Mouse (Mus musculus): ENCODE results near the gene Nsdhl.
A peak's percentile ranks its signal among the peaks of the same experiment; 100 is the strongest.

Gene Nsdhl

DNA sequence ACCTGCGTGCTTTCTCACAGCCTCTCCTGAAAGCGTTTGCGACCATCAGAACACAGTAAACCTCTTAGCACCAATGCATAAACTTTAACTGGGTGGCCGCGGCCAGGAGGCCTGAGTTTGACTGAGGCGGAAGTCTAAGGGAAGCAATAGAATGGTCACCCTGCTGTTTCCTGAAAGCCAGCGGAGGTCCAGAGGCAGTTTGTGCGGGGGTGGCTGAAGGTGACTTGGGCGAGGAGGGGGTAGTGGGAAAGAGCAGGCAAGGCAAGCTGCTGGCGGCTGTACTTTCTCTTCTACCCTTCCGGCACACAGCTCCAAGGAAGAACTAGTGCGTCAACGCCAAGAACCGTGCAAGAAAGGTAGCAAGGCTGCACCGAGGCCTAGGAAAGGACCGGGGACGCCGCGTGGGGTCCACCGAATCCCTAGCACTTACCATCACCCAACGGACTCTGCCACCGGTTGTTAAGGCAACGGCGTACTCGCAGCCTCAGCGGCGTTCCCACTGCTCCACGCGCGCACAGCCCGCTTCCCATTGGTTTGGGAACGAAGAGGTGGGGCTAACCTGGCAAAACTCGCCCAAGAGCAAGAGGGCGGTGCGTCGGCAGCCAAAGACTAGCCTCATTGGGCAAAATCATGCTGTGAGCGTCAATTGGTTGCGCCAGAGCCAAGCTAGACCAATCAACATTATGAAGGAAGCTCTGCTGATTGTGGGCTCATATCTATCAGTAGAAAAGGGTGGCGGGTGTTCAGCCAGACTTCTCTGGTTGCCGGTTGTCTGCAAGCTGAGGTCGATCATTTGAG, at the start of gene Nsdhl, which contains the start of gene Cetn2:
Nsdhl (plus strand) TSS at position 674 of the 798 bp plus-strand sequence.
Cetn2 (minus strand) TSS at position 528 of the 798 bp plus-strand sequence.
- peak; percentile 83 for DNase-seq (ENCODE audit: low spot score)

DNA sequence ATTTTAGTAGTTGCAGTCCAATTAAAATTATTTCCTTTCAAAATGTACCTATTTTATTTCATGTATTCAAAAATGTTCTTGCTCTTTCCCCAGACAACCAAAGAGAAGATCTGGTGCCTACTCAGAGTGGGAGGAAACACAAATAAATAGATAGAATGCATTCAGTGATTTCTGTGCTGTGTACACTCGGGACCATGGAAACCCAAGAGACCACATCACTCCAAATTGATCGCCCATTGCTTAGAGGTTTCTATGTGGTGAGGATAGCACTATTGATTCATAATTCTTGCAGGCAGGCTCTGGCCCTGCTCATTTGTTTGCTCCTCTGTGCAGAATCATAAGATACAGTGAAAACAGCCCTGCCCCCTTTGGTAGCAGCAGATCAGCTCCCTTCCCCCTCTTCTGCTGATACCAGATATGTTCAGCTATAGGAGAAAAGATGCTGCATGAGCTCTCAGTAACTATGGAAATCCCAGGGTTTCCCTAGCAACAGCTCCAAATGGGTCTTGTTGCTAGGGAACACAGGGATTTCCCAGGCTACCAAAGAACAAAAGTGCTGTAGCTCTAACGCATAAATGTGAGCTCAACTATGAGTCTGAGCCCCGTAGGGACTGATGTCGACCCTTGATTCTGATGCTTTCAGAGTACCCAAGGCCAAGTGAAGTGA, 22.8 kb upstream of the Nsdhl start:
- DNase-seq (ENCODE audit: low spot score): no peak

DNA sequence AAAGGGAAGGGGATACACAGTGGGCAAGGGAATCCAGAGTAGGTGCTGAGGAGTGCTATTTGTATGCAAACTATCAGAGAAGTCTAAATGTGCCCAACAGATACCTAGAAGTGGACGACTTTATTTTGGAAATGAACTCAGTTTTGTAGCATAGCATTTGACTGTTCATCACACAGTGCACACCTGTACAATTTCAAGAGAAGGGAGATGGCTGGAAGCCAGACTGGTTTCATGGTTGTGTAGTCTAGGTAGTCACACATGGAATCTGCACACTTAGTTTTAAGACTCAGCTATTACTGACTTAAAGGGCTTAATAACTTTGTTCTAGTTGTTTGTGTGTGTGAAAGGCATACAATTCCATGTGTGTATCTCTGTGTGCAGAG, 22.3 kb upstream of the Nsdhl start:
- DNase-seq (ENCODE audit: low spot score): no peak

DNA sequence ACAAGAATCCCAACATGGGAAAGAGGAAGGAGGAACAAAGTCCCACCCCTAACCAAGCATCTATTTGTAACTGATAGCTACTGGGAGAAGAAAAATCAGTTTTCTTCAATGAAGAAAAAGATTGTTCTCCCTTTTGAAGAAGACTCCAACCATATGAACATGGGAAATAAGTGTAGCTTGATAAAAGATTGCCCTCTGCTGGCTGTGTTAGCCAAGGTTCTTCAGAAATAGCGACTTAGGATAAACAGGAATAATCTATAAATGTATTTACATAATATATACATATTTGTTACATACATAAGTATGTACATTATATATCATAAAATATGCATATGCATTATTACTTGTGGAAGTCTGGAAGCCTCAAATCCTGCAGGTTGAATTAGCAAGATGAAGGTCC, 15.8 kb upstream of the Nsdhl start:
- DNase-seq (ENCODE audit: low spot score): no peak

DNA sequence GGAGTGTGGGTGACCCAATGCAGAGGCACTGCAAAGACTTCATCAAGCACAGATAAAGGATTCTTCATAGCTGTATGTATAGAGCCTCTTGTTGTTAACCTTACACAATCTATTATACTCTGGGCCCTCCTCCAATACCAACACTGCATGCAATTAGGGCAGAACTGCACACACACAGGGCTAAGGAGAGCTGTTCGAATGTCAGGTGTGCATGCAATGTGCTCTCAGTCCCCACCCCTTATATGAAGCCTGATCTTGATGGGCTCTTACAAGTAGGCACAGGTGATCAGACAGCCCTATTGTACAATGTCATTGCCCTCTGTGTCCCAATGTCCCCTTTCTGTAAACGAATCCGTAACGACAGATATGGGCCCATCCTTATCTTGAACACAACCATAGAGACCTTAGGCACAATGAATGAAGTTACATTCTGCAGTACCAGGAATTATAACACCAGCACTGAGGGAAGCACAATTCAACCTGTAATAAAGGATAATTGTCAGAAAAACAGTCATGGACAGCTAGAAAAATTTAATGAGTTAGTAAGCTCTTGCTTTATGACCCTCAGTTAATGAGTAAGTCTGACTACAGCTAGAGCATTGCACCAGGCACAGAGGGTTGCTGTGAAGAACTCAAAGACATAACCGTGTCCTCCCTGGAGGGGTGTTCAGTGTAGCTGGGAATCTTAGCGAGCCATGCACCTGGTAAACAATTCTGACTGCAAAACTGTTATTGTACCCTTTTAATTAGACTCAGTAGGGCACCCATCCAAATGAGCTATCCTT, 10.5 kb upstream of the Nsdhl start:
- no peak for DNase-seq (ENCODE audit: low spot score)

DNA sequence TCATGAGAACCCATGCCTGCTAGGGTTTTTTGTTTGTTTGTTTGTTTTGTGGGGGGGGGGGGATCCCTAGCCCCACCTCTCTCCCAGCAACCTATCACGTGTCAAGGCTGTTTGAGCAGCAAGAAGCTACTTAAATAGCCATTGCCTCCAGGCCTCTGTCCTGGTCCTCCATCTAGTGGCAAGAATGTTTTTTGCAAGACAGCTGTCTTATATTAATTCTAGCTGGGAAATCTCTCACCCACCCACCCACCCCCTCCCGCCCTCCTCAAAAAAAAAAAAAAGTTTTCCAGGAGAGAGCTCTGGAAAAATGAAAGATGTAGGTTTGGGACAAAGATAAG, 10.0 kb upstream of the Nsdhl start:
- DNase-seq (ENCODE audit: low spot score): no peak

DNA sequence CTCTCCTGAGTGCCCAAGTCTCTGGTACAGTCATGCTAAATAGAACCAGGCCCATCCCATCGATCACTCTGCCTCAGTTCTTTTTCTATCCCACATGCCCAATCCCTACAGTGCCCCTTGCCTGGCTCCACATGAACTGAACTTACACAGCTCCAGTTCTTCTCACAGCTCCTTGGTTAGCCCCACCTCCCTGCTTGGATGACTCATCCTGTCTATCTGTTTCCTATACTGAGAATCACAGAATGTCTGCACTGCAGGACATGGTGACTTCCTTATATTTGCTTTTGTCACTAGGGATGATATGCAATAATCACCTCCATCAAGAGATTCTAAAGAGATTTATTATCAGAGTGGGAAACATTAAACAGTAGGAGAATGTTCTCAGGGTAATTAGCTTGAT, 6.7 kb upstream of the Nsdhl start:
- DNase-seq (ENCODE audit: low spot score): no peak

DNA sequence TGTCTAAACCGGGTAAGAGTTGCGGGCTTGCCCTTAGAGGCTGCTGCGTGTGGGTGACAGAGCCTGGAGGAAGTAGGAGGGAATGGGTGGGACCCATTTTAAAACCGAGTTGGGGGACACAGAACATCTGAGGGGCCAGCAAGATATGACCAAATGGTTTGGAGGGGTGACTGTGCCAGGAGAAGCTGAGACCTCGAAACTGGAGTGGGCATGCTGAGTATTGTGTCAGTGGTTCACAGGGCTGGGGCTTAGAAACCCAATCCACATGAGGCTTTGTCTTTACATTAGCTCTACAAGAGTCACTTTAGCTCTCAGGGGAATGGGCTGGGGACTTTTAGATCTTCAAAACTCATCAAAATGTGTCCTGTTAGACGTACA, 314 bp downstream of the Nsdhl start:
- no peak for DNase-seq (ENCODE audit: low spot score)

DNA sequence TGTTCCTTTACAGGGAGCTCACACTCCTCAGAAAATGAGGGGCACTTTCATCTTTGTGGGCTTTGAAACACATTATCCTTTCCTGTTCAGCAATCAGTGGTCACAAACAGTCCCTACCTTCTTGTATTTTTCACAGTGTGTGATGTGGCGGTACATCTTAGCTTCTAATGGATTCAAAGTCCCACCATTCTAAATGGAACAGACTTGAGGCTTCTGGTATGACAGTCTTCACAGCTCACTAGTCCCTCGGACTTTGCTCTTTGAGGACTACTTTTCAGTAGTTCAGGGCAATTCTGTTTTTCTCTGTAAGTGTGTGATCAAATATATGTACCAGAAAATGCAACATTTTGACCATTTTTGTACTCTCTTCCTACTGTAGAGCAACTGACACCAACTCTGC, 3.0 kb downstream of the Nsdhl start:
- no peak for DNase-seq (ENCODE audit: low spot score)

DNA sequence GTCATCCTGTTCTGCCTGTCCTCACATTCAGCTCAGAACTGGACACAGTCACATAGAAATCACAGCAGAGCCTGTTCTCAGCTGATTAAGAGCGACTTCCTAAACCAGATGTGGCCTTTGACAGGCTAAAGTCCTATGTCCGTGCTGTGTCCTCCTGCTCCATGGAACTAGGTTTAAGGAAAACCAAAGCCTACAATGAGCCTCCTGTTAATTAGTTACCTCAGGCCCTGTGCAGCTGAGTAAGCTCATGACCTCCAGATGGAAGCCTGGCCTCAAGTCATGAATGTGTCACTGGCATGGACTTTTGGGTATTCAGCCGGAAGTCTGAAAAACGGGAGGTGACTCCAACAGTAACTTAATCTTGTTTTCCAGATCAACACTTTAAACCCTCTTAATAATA, 35.1 kb downstream of the Nsdhl start:
- DNase-seq (ENCODE audit: low spot score): no peak

DNA sequence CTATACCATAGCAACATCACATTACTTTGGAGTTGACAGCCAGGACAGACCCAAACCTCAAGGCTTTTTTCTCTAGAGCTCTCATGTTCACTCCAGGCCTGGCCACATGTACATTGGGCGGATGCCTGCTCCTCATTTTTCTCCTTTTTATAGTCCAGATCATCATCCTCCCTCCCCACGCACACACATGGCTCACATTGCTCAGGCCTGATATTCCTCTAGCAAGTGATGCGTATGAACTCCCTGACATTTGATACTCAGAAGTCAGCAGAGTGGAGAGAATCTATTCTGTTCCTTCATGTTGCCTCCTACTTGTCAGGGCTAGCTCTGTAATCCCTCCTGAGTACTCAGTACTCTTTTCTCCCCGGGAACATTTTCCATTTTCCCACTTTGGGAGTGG, 38.1 kb downstream of the Nsdhl start:
- DNase-seq (ENCODE audit: low spot score): no peak

DNA sequence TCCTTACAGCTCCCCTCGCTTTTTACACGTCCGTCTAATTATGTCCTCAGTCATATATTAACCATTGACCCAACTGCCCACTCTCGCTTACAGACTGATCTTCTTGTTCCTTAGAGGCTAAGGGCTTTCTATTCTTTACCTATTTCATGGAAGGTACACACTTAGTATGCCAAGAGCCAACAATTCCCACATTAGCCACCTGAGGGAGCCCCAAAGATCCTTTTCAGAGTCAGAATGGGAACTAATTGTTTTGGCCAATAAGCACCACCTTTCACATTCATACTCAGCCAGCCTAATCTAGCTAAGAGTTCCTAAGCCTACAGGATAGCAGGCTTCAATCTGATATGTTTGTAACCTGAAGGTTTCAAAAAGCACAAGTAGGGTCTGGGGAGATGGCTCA, 42.1 kb downstream of the Nsdhl start:
- no peak for DNase-seq (ENCODE audit: low spot score)

DNA sequence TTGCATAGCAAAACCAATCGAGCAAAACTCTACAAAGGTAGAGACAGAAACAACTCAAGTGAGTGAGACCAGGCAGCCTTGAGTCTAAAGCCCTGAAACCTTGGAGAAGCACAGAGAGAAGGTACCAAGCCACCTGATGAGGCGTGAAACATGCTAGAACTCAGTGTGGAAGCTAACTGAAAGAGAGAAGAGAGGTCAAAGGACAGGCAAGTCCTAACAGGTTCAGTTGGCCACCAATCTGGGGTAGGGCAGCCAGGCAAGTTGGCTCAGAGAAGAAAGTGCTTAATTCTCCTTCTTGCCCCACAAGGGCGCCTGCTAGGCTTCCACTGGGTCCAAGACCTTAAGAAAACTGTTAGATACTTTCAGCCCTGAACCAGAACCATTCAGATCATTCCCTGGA, 43.2 kb downstream of the Nsdhl start:
- no peak for DNase-seq (ENCODE audit: low spot score)

DNA sequence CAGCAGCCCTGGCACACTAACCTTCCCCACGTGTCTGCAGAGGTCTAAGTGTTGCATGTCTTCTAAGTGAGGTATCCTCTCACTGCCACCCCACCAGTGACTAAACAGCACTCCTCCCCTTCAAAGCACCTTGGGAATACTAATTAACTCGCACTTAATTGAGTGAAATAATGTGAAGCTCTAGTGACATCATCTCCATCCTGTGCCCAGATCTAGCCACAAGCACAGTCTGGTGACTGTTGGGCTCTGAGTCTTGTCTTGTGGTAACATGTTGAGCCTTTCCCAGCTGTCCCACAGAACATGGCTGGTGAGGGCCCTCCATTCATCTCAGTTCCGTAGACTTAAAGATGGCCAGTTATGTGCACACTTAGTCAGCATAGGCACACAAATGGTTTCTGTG, 44.4 kb downstream of the Nsdhl start:
- no peak for DNase-seq (ENCODE audit: low spot score)

DNA sequence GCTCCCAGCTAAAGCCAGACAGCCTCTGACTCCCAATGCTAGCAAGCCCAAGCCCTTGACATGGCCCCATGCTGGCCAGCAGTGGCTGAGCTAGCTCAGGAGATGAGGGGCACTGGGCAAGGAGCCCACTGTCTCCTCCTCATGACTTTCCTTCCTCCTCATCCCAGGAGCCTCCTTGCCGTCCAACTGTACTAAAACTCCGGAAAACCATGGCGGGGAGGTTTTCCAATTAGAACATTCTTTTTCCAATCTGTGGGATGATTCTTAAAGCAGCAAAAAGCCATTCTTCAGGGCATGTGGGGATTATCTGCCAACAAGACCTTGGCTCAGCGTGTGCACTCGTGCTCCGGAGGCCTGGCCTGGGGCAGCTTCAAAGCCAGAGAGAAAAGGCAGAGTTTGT, 64.5 kb downstream of the Nsdhl start:
- no peak for DNase-seq (ENCODE audit: low spot score)

DNA sequence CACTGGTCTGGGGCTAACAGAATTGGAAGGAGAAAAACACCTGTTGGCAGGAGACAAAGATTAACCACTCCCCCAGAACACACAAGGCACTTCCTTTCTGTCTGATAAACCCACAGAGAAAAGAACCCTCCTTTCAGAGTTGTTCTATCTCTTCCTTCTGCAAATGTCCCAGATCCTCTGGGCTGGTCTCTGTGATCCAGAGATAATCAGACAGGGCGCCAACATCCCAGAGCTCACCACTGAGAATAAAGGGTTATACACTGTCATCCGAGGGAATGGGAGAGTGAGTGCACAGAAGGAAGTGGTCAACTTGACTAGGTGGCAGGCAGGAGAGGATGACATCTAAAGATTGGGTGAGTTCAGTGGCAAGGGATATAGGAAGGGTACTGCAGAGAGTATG, 67.2 kb downstream of the Nsdhl start:
- DNase-seq (ENCODE audit: low spot score): no peak

DNA sequence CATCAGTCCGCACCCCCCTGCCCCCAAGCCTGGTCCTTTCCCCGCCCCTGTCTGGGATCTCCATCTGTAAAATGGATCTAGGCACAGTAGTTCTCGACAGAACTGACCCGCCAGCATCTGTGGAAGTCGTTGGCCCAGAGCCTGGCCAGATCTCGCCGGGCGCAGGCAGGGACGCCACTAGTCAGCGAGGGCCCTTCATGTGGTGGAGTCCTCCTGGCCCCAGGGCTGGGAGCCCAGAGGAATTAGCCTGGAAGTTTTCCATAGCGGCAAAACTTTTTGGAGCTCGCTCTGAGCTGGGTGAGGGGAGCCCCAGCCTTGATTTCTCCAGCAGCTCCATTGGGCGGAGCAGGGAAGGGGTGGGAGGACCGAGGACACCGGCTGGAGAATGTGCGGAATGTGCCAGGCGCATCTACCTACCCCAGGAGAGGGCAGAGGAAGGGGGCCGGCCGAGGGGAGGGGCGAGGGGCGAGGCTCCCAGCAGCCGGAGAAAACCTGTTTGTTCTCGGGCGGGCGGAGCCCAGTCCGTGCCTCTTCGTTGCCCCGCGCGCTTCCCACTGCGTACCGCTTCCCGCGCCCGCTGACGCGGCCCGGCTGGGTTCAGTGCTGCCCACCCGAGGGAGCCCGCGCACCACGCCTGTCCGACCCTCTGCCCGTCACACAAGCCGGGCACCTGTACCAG, 68.6 kb downstream of the Nsdhl start, which contains the start of gene Zfp185:
Zfp185 (plus strand) TSS at position 499 of the 679 bp plus-strand sequence.
- peak; percentile 65 for DNase-seq (ENCODE audit: low spot score)

DNA sequence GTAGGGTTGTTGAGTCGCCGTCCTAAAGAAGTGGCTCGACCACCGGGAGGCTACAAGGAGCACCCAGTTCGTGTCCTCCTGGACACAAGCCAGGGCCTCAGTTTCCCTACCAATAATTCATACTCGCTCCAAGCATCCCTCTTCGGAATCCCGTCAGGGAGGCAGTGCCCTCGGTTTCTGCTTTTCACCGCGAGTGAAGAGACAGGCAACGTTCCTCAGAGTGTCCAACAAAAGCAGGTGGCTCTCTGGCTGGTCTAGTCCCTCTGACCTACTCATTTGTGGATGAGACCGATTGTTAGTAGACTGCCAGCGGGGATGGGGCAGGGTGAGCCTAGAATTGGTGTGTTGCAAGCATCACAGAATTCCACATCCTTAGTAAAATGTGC, 69.2 kb downstream of the Nsdhl start:
- DNase-seq (ENCODE audit: low spot score): no peak

DNA sequence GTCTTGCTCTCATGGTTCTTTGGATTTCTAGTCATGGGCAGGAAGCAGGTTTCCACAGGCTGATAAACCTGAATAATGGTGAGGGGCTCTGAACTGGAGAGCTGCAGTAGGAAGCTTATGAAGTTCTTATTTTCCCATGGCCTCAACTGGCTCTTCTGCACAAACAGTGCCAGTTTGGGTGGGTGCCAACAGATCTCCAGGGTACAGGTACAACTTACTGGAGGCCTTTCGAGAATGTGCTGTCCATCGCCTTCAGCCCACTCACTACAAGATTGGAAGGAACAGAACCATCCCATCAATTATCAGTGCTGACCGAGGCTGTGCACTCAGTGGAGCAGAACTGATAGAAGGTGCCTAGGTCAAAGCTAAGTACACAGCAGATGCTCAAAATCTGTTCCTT, 70.1 kb downstream of the Nsdhl start:
- DNase-seq (ENCODE audit: low spot score): no peak

DNA sequence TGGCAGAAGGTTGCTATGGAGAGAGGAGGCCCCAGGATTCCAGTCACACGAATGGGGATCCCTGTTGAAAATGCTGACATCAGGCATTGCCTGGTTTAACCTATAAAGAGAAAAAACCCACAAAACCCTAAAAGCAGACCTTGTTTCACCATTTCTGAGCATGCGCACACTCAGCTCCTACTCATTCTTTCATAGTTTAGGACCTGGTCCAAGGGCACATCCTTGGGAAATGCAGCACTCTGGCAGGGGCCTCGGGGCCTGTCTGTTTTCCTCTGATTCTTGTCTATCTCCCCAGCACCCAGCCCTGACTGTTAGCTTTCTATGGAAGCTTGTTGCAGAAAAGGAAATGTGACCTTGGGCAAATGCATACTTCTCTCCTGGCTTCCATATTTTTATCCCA, 72.2 kb downstream of the Nsdhl start:
- no peak for DNase-seq (ENCODE audit: low spot score)

DNA sequence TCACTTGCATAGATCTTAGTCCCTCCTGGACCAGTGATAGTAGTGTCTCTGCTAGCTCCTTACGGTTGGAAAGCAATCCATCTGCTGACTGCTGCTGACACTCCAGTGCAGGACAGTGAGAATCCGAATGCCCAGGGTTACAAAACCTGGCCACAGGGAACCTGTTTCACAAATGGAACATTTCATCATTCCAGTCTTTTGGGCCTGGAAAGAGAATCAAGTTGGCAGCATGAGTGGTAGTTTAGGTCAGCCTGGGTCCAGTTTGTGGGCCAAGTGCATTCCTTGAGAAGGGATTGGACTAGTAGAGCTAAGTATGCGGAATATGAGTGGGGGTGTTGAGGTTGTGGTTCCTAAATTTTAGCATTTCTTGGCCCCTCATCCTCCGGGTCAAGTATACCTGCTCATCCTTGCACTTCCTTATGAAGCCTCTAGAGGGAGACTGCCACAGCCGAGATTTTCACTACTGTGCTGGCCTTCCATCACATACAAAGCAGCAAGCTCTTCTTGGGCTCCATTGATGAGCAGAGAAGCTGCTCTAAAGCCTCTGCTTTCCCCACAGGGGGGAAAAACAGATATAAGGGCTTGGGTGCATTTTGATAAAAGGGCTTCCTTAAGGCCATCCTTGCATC, 74.0 kb downstream of the Nsdhl start:
- no peak for DNase-seq (ENCODE audit: low spot score)

DNA sequence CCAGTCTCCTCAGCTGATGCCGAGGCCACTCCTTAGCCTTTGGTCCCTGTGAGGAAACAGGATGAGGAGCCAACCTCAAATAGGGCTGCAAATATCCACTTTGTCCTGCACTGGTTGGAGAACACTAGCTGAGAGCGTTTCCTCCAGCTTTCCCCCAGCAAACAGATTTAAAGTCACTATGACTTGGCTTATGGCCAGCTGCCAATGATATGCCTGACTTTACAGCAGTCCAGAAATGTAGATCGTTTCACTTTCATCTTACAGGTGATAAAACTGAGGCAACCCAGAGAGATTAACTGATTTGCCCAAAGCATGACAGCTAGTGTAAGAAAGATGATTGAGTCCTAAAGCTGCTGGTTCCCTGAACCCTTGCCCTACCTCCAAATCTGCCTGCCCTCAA, 77.2 kb downstream of the Nsdhl start:
- DNase-seq (ENCODE audit: low spot score): no peak
